Mouse (Mus musculus) heart, embryonic 16.5 days (tissue): Measurements from ENCODE around the gene Msantd2. TPM values are rescaled to one million over a fixed set of nuclear protein-coding genes. Genes with fewer than 3 reads are reported as not detected.

Experiments
- ATAC-seq: fragments of 200-750 bp; cut with Nextera tagmentation; replicated peaks from 2 replicates; pipeline ENCODE4 v1.8.0; 2017; ENCODE audit warnings: moderate number of reproducible peaks; ENCODE audit not compliant: insufficient read depth, low FRiP score; ENCODE audit errors: extremely low read depth
- H3K27ac ChIP-seq: fragments of 300-500 bp; sonication (generic); 2 replicates; pipeline ENCODE4 v1.5.1; 2014; ENCODE audit warnings: mild to moderate bottlenecking, low read length, control low read depth, moderate library complexity
- H3K27me3 ChIP-seq: fragments of 300-500 bp; sonication (generic); 2 replicates; pipeline ENCODE4 v1.6.1; 2014; ENCODE audit warnings: low read length, mixed read lengths; ENCODE audit not compliant: control insufficient read depth, insufficient read depth
- H3K36me3 ChIP-seq: fragments of 300-500 bp; sonication (generic); 2 replicates; pipeline ENCODE4 v1.6.1; 2014; ENCODE audit not compliant: control insufficient read depth, insufficient read depth
- H3K4me1 ChIP-seq: fragments of 300-500 bp; sonication (generic); 2 replicates; pipeline ENCODE4 v1.6.1; 2014; ENCODE audit warnings: low read length, mixed read lengths; ENCODE audit not compliant: control insufficient read depth, insufficient read depth
- H3K4me2 ChIP-seq: fragments of 300-500 bp; sonication (generic); 2 replicates; pipeline ENCODE4 v1.6.1; 2014; ENCODE audit warnings: low read depth, mild to moderate bottlenecking, control low read depth, low read length
- H3K4me3 ChIP-seq: fragments of 300-500 bp; sonication (generic); 2 replicates; pipeline ENCODE4 v1.5.1; 2014; ENCODE audit warnings: mild to moderate bottlenecking, control low read depth, low read length
- H3K9ac ChIP-seq: fragments of 300-500 bp; sonication (generic); 2 replicates; pipeline ENCODE4 v1.6.1; 2014; ENCODE audit warnings: low read length, control low read depth
- H3K9me3 ChIP-seq: fragments of 300-500 bp; sonication (generic); replicated peaks from 2 replicates; pipeline ENCODE4 v1.6.1; 2016; ENCODE audit warnings: low read length; ENCODE audit not compliant: control insufficient read depth
- WGBS: fragments of 180-500 bp; shearing (Covaris S2); extraction: QIAGEN DNeasy Blood & Tissue Kit; methylation state at CpG from one replicate; pipeline ENCODE4 v1.1.7; 2014; 5-methylcytosine and 5-hydroxymethylcytosine counted together
- polyA plus RNA-seq: library from polyadenylated mRNA; unstranded; fragments of >200 nt; fragmentation: Nextera tagmentation; extraction: Ambion mirVana; gene quantifications from 2 replicates; pipeline ENCODE4 v1.2.1, GENCODE M21; 2015

The Msantd2 gene
- polyA plus RNA-seq, 1 experiment from 2014 or later = 11.4 TPM

DNA sequence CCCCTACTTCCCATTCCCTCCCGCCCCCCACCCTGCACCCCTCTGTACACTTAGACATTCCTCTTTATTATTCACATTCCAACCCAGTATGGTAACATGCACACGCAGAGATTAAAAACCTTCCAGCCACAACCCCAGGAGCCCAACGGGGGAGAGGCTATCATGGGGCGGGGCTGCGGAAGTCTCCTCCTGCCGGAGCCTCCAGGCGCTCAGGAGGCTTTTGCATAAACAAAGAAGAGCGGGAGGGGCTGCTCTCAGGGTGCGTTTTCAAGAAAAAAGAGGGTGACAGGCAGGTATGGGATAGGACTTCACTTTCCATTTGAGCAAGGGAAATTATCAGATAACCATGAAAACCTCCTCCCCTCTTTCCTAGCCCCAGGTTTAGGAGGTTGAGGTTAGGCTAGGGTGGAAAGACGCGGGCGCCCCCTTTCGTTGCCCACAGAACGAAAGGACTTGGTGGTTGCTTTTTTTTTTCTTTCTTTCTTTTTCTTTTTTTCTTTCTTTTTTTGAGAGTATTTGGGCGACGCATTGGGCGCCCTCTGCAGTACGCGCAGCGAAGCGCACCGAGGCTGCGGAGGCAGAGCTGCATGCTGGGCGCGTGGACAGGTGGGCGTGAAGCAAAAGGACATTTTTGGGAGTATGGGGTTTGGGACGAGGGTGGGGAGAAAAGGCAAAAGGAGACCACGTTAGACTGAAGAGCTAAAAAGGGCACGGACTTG lies 55.5 kb downstream of the Msantd2 start:
- Histone ChIP-seq H3K36me3 (no peaks in the 10 kb centered on the region), H3K4me2 (peak overlapping the region; percentile 89), H3K9me3 (no peaks in the 10 kb centered on the region), H3K27ac (no peak overlapping the region), H3K9ac (peak overlapping the region; percentile 48; the same call in 1 of the 2 replicates), H3K4me1 (peaks cover 15% of the 10 kb centered on the region), H3K27me3 (peaks cover 19% of the 10 kb centered on the region), H3K4me3 (peak overlapping the region; percentile 56)
- 5% methylated on average over 29 of the region's 29 CpGs for WGBS
- peak; percentile 49 for ATAC-seq

DNA sequence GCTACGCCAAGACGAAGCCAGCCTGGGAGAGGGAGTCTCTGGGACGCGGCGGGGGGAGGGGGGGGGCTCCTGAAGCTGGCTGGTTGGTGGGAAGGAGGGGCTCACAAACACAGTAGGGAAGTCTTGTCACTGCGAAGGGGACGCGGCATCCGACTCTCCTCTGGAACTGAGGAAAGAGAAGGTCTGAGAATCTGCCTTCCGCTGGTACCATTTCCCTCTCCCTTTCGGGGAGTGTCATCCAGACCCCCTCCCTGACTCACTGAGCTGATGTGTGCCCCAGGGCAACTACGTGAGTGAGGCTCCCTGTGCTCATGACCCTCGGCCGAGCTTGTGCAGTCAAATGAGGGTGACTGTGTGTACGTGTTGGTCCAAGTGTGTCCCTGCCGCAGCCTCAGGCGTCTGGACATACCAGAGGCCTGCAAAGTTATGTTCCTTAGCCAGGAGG lies 56.1 kb downstream of the Msantd2 start:
- no peak; the same call in none of the 2 replicates for ATAC-seq
- no peaks in the 10 kb centered on the region for H3K9me3 ChIP-seq
- 22% methylated on average over 17 of the region's 17 CpGs for WGBS

DNA sequence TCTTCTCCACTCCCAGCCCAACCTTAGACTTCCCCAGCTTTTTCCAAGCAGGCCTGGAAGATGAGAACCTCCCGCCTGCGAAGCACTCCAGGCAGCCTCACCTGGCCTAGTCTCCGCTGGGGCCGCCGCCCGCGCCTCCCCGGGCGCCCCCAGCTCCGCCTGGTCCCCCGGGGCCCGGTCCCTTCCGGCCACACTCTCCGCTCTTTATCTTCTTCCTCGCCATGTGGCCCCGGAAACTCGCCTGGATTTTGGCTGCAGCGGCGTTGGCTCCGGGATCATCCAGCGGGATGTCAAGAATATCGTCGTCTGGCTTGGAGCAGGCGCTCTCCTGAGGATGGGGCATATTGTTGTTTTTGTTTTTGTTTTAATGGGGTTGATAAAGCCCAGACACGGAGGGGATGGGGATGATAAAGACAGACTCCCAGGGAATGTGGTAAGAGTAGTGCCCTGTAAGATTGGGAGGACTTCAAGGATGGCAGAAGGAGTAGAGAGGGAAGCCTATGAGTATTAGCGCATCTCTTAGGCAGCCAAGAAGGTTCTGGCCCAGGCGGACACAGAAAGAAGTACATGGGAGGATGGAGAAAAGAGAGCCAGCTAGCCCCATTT lies 56.8 kb downstream of the Msantd2 start:
- H3K9me3 ChIP-seq = no peaks in the 10 kb centered on the region
- no peak for ATAC-seq
- H3K27ac ChIP-seq = no peak overlapping the region
- H3K4me1 ChIP-seq = peaks cover 12% of the 10 kb centered on the region; the same call in 1 of the 2 replicates
- no peaks in the 10 kb centered on the region for H3K36me3 ChIP-seq
- peaks cover 32% of the 10 kb centered on the region for H3K27me3 ChIP-seq
- WGBS = 27% methylated on average over 27 of the region's 27 CpGs
- H3K4me3 ChIP-seq = no peak overlapping the region
- no peak overlapping the region for H3K9ac ChIP-seq
- no peak overlapping the region for H3K4me2 ChIP-seq

More for the DNA sequence above, 56.1 kb downstream of the Msantd2 start:
- Histone ChIP-seq H3K4me1 (peaks cover 14% of the 10 kb centered on the region), H3K27me3 (peaks cover 25% of the 10 kb centered on the region), H3K9ac (0 out of 2 replicates have a peak overlapping the region, but pooled peaks have one; percentile 13), H3K36me3 (no peaks in the 10 kb centered on the region), H3K27ac (no peak overlapping the region), H3K4me2 (peak overlapping the region; percentile 89), H3K4me3 (peak overlapping the region; percentile 56)

DNA sequence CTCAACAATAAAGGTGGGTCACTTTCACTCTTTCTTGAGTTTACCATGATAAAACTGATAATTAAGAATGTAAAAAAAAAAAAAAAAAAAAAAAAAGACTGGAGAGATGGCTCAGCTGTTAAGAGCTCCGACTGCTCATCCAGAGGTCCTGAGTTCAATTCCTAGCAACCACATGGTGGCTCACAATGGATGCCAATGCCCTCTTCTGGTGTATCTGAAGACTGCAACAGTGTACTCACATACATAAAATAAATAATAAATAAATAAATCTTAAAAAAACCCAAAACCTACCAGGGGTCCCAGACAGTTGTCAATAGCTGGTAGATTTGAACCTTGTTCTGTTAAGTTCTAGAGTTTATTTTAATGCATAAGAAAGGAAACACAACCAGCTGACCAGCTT lies 57.8 kb downstream of the Msantd2 start:
- no peak overlapping the region for H3K27ac ChIP-seq
- no peak overlapping the region for H3K4me3 ChIP-seq
- H3K9ac ChIP-seq = no peak overlapping the region
- H3K4me1 ChIP-seq = peaks cover 15% of the 10 kb centered on the region
- H3K27me3 ChIP-seq = peaks cover 37% of the 10 kb centered on the region
- 81% methylated on average over 1 of the region's 1 CpGs for WGBS
- H3K36me3 ChIP-seq = no peaks in the 10 kb centered on the region
- no peaks in the 10 kb centered on the region for H3K9me3 ChIP-seq
- ATAC-seq = no peak
- H3K4me2 ChIP-seq = no peak overlapping the region

DNA sequence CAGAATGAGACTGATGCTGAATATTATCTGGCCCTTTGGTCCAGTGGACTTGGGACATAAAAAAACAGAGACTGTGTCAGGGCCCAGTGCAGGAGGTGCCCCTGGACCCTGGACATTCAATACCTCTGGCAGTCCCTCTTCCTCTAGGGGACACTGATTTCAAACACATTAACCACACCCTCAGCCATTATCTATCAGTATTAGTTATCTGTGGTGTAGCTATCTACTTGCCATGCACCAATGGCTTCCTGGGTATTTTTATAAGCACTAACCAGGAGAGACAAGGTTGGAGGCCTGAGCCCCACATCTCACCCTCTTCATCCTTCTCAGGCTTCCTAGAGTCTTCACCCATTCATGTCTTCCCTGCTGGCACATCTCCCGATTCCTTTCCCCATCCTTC lies 61.3 kb downstream of the Msantd2 start:
- Histone ChIP-seq H3K4me2 (no peak overlapping the region), H3K4me1 (peaks cover 21% of the 10 kb centered on the region), H3K9me3 (no peaks in the 10 kb centered on the region), H3K27me3 (peaks cover 55% of the 10 kb centered on the region), H3K36me3 (no peaks in the 10 kb centered on the region), H3K9ac (no peak overlapping the region), H3K27ac (no peak overlapping the region), H3K4me3 (no peak overlapping the region)
- WGBS = 52% methylated on average over 1 of the region's 1 CpGs
- ATAC-seq = no peak

DNA sequence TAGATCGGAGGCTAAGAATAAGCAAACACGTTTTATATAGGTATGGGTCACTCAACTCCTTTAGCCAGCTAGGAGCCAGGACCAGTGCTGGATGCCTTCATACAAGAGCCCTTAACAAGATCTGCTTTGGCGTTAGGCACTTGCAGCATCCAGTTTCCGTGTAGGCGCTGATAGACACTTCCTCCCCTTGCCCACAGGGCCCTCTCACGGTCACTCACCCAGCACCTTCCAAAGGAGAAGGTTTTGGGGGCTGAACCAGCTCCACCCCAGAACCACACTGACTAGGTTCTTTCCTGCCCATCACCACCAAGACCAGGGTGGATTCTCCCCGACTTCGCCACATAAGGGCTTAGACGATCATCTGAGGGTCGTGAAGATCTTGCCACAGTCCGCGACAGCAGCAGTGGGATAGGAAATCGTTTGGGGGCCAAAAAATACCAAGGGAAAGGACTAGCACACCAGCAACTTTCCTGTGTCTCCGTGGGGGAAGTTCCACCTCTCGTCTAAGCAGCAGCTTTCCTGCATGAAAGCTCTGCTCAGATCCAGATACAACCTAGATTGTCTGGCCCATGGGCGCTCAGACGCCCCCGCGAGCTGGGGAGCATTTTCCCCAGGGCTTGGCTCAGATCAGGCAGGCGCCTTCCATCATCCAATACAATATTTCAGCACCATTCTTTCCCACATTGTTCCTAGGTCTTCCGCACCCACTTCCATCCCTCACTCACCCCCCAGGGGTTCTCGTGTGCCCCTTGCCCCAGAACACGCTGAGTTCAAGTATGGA lies 62.8 kb downstream of the Msantd2 start:
- H3K9me3 ChIP-seq = no peaks in the 10 kb centered on the region
- ATAC-seq = no peak
- peaks cover 45% of the 10 kb centered on the region for H3K27me3 ChIP-seq
- peak overlapping the region; percentile 63 for H3K9ac ChIP-seq
- H3K4me1 ChIP-seq = peaks cover 18% of the 10 kb centered on the region
- H3K27ac ChIP-seq = no peak overlapping the region
- H3K4me3 ChIP-seq = peak overlapping the region; percentile 54
- WGBS = 2% methylated on average over 23 of the region's 23 CpGs
- H3K4me2 ChIP-seq = peak overlapping the region; percentile 95
- no peaks in the 10 kb centered on the region for H3K36me3 ChIP-seq

DNA sequence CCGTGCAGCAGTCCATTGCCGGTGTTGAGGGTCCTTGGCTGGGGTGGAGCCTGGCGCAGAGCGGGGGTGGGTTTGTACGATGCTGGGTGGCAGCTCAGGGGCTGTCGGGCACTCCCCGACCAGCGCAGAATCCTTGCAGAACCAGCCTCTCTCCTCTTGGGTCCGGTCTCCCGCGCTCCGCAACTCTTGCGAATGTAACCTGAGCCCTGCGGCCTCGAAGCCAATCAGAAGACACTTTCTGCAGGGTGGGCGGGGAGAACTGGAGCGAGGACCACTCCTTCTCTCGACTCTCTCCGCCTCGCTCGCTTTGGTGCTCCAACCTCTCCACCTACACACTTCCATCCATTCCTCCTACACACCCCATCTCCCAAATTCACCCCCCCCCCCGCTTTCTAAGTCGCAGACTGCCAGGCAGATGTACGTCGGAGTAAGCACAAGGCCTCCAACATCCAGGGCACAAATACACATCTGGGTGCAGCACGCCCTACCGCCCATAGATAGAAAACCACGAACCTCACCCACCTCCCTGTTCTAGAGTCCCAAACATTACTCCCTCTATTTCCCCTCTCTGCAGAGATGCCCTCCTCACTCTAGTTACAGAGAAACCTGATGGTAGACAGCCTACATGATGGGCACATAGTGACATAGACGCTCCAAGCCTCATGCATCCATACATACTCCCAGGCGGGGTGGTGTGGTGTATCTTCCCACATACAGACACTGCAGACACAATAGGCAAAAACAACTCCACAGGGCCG lies 63.6 kb downstream of the Msantd2 start, which contains the start of gene Nrgn:
TSS of gene Nrgn (minus strand) at position 369 of the 758 bp plus-strand sequence.
- WGBS = 3% methylated on average over 31 of the region's 31 CpGs

DNA sequence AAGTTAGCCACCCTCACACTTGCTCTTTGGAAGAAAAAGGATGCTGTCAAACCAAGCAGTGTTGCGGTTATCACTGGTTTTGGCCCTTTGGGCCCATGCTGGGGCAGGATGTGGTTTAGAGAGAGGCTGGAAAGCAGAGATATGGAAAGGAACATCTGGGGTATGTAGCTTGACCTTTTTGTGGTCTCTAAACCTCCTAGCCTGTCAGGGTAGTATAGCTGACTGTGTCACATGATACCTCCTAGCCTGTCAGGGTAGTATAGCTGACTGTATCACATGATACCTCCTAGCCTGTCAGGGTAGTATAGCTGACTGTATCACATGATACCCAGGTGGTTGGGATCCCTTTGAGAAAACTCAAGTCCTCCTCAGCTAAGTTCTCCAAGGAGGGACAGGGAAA lies 65.2 kb downstream of the Msantd2 start:
- no peaks in the 10 kb centered on the region for H3K9me3 ChIP-seq
- no peak for ATAC-seq
- peaks cover 43% of the 10 kb centered on the region for H3K27me3 ChIP-seq
- peaks cover 18% of the 10 kb centered on the region for H3K4me1 ChIP-seq
- no peak overlapping the region for H3K4me2 ChIP-seq
- no peak overlapping the region for H3K27ac ChIP-seq
- WGBS = 76% methylated on average over 1 of the region's 1 CpGs
- H3K9ac ChIP-seq = no peak overlapping the region
- no peak overlapping the region for H3K4me3 ChIP-seq
- H3K36me3 ChIP-seq = no peaks in the 10 kb centered on the region

More for the DNA sequence above, 63.6 kb downstream of the Msantd2 start, which contains the start of gene Nrgn:
- H3K27me3 ChIP-seq = peaks cover 45% of the 10 kb centered on the region
- no peaks in the 10 kb centered on the region for H3K9me3 ChIP-seq
- H3K27ac ChIP-seq = no peak within 1 kb of the TSS
- no peaks in the 10 kb centered on the region for H3K36me3 ChIP-seq
- H3K4me3 ChIP-seq = peak within 1 kb of the TSS; percentile 54
- peak within 1 kb of the TSS; percentile 63 for H3K9ac ChIP-seq
- H3K4me1 ChIP-seq = peaks cover 18% of the 10 kb centered on the region
- H3K4me2 ChIP-seq = peak within 1 kb of the TSS; percentile 95
- ATAC-seq = peak; percentile 84
